Mouse (Mus musculus) brain, embryonic 18.5 days (tissue): ENCODE data around the gene Nop2.

ENCODE experiments used
- DNase-seq: peaks from one replicate; pipeline ENCODE4 v3.0.0-alpha.2; 2012; ENCODE audit warnings: low read depth, low spot score

The Nop2 gene

DNA sequence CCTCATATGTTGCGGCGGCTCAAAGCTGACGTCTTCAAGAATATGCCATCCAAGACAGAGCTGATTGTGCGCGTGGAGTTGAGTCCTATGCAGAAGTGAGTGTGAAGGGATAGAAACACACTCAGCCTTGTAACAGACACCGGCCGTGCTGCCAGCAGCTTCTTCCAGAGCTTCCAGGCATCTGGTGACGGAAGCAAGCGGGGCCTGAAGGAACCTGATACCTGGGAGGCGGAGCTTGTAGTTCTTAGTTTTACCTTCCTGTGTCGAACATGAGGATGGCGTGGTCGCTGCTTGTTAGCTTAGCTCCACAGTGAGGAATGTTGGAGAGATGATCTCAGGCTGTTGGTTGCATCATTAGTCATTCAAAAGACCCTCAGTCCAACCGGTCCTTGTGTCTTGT lies 22.3 kb upstream of the Nop2 start:
- no peak for DNase-seq

DNA sequence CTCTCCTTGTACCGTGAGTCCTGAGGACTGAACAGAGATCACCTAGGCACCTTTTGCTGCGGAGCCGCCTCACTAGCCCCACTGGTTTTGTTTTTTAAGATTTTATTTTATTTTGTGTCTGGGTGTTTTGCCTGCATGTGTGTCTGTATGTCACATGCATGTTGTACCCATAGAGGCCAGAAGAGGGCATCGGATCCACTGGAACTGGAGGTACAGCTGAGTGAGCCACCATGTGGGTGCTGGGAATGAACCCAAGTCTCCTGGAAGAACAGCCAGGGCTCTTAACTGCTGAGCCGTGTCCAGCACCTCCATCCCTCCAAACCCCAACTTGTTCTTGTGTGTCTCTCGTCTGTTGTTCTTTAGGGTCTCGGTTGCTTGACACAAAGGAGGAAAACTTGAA lies 20.8 kb upstream of the Nop2 start:
- no peak for DNase-seq

GRCm38 (mm10) chr6:125112553-125112952 lies 19.2 kb upstream of the Nop2 start:
- no peak for DNase-seq

- no peak for DNase-seq
Measured at GRCm38 (mm10) chr6:125119387-125119786, 12.3 kb upstream of the Nop2 start.

DNA sequence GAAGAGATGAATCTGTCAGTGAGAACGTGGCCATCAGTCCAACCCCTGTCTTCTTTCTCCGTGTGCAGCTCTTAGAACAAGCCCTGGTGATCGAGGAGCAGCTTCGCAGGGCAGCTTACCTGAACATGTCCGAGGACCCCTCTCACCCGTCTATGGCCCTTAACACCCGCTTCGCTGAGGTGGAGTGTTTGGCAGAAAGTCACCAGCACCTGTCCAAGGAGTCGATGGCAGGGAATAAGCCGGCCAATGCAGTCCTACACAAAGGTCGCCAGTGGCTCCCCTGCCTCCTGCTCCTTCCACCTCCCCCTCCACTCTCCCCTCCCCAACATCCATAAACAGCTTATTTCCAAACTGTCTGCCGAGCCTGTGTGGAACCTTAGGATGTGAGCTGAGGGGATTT lies 3.0 kb upstream of the Nop2 start:
- DNase-seq = no peak

- DNase-seq = no peak
Measured at GRCm38 (mm10) chr6:125129710-125130402, 1.9 kb upstream of the Nop2 start.

DNA sequence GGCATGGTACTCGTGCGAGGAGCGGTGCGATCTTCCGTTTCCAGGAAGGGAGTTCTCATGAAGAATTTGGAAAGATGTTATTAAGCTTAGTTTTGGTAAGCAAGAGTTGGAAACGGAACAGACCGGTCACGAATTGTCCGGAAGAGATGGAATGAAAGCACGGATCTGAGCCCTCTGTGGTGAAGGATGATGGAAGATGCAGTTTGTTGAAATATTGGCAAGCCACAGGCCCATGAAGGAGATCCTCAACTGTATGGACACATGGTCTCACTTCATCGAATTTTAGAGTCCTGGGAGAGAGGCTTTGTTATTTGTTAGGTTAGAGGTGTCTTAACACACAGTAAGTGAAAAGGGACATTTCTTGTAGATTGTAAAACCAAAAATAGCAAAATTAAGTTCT lies 761 bp downstream of the Nop2 start:
- no peak for DNase-seq

DNA sequence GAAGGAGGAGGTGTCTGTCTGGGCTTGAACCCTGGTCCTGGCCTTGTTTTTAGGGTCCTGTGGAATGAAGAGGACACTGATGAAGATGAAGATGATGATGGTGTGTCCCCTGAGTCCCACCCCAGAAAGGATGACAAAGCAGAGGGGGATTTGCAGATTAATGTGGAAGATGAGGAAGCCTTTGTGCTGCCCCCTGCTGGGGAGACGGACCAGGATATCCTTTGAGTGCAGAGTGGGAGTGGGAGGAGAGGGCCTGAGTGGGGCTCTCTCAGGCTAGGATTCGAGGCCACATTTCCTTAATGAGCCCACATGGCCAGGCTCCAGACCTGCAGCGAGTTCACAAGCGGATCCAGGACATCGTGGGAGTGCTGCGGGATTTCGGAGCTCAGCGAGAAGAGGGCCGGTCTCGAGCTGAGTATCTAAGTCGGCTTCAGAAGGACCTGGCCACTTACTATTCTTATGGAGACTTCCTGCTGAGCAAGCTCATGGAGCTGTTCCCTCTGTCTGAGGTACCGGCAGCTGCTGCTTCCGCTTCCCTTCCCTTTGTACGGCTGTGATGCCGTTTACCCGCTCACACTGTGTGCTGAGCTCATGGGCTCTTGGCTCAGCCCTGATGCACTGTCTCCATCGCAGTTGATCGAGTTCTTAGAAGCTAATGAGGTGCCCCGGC lies 5.4 kb downstream of the Nop2 start:
- no peak for DNase-seq

- DNase-seq = no peak
Measured at GRCm38 (mm10) chr6:125139747-125140146, 8.0 kb downstream of the Nop2 start.

DNA sequence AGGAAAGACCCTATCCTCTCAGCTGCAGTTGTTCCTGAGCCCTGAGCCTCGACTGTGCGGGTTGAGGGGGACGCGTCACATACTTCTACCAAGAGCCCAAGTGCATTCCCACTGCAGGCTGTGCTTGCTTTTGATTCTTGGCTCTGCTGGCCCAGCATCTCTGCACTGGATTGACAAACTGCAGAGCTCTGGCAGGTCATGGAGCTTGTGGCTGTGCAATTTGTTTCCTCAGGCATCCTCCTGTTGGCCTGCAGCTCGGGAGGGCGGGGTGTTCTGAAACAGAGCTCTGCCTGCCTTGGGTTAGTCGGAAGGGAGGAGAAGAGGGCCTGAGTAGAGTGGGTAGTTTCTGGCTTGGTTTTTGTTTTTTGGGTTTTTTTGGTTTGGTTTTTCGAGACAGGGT lies 10.7 kb downstream of the Nop2 start:
- no peak for DNase-seq

GRCm38 (mm10) chr6:125143128-125143527 lies 11.4 kb downstream of the Nop2 start:
- no peak for DNase-seq

DNA sequence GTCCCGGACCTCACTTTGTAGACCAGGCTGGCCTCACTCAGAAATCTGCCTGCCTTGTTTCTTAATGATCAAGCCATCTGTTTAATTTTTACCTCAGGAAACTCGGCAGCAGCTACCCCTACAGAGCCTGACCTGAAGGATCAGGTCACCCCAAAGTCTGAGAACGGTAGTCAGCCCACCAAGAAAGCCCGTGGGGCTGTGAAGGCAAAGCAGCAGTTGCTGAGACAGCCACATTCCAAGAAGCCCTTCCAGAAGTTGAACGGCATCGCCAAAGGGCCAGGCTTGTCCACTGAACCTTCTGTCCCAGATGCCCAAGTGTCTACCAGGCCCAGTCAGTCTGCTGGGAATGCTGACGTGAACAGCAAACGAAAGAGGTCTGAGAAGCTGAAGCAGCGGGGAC lies 12.2 kb downstream of the Nop2 start:
- no peak for DNase-seq

GRCm38 (mm10) chr6:125145001-125145400 lies 13.3 kb downstream of the Nop2 start, which contains the start of gene Iffo1:
Iffo1 (plus strand) TSS chr6:125145241.
- peak; percentile 84 for DNase-seq

- DNase-seq = no peak
Measured at GRCm38 (mm10) chr6:125145479-125145951, 13.8 kb downstream of the Nop2 start.

DNA sequence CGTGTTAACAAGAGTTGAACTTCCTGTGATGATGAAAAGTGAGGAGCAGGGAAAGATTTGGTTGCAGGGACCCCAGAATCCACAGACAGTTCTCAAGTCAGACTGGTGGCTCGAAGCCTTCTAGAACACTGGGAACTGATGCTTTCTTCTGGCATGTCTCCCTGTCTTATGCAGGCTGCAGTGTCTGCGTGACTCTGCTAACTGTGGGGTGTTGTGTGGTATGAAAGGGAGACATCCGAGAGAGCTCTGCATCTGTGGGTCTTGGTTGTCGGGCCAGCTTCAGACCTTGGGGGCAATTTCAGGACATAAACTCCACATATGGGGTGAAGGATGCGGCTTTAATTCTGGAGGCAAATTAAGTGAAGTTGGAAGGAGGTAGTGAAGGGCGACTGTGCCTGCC lies 14.4 kb downstream of the Nop2 start:
- no peak for DNase-seq

- DNase-seq = no peak
Measured at GRCm38 (mm10) chr6:125146797-125147196, 15.1 kb downstream of the Nop2 start.

DNA sequence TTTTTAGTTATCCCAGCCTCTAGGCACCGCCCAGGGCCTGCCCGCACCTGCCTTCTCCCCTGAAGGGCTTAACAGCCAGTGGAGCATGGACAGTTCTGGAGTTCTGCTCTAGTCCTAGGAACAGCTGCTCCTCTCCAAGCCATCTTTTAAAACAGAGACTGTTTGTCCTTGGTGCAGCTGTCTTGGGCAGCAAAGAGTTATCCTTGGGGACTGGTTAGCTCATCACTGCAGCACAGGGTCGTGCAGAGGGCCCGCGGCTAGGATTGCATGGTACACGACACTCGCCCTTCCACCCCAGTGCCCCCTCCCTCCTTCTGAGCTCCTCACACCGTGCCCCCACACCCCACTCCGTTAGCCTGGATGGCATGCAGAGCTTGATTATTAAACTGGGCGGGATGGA lies 15.6 kb downstream of the Nop2 start:
- DNase-seq = no peak

- DNase-seq = no peak
Measured at GRCm38 (mm10) chr6:125148251-125148925, 16.7 kb downstream of the Nop2 start.

- DNase-seq = no peak
Measured at GRCm38 (mm10) chr6:125148926-125149568, 17.3 kb downstream of the Nop2 start.

DNA sequence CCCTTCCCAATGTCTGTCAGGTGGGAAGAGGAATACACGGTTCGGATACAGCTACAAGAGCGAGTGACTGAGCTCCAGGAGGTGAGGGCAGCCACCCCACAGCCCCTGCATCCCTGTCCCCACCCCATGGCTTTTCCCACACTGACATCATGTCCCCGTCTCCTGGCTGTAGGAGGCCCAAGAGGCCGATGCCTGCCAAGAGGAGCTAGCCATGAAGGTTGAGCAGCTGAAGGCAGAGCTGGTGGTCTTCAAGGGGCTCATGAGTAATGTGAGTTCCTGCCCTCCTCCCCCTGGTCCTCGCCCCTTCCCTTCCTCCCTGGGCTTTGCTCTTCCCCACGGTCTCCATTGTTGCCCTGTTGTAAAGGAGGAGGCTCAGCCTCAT lies 17.9 kb downstream of the Nop2 start:
- no peak for DNase-seq

DNA sequence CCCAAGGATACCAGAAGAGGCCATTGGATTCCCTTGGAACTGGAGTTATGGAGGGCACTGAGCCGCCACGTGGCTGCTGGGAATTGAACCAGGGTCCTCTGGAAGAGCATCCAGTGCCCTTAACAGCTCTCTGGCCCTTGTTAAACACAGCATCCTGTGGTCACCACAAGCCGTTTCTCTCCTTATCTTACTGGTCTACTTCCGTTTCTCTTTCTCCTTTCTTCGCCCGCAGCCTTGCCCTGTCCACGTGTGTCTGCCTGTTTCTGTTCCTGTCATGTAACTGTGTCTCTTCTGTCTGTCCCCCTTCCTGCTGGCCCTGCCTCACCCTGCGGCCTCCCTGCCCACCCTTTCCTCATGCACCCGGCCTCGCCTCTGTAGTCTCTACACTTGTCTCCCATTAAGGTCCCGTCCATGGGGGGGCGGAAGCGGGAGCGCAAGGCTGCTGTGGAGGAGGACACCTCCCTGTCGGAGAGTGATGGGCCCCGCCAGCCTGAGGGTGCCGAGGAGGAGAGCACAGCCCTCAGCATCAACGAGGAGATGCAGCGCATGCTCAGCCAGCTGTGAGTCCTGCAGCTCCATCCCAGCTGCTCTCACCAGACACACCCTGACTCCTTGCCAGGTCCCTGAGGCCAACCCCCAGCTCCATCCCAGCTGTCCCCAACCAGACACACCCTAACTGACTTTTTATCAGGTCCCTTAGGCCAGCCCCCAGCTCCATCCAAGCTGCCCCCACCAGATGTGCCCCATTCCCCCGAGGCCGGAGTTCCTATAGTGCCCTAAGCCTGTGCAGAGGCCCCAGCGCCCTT lies 20.7 kb downstream of the Nop2 start:
- DNase-seq = no peak

GRCm38 (mm10) chr6:125153018-125153389 lies 21.3 kb downstream of the Nop2 start:
- no peak for DNase-seq
